Mouse (Mus musculus) bone marrow, adult 2 months (tissue): ENCODE results near the gene Gm11939. TPM values are rescaled to one million over a fixed set of nuclear protein-coding genes. Genes with fewer than 3 reads are reported as not detected.
A peak's percentile ranks its signal among the peaks of the same experiment; 100 is the strongest.

Source experiments
- H3K27ac ChIP-seq: fragments of 200-500 bp; 2 replicates; pipeline ENCODE4 v1.5.1; 2012; ENCODE audit warnings: low read depth, mild to moderate bottlenecking, control low read depth, inconsistent platforms, low read length; ENCODE audit not compliant: control insufficient read depth, poor library complexity, insufficient read depth
- H3K4me1 ChIP-seq: fragments of 200-500 bp; 2 replicates; pipeline ENCODE4 v1.6.1; 2011; ENCODE audit warnings: low read length; ENCODE audit not compliant: control insufficient read depth, insufficient read depth
- H3K4me3 ChIP-seq: fragments of 200-500 bp; replicated peaks from 2 replicates; pipeline ENCODE3; 2011; ENCODE audit warnings: mild to moderate bottlenecking, low read depth, low read length, control low read depth; ENCODE audit not compliant: control insufficient read depth
- CTCF ChIP-seq: fragments of 200-500 bp; IDR thresholded peaks from 2 replicates; pipeline ENCODE4 v1.5.1; 2011; ENCODE audit warnings: low read length, control low read depth; ENCODE audit not compliant: control insufficient read depth, insufficient read depth
- POLR2A ChIP-seq: fragments of 200-500 bp; IDR thresholded peaks from 2 replicates; pipeline ENCODE4 v1.6.1; 2011; ENCODE audit warnings: low read depth, mild to moderate bottlenecking, control low read depth, low read length, borderline replicate concordance; ENCODE audit not compliant: control insufficient read depth
- WGBS: fragments of 180-500 bp; shearing (Covaris S2); methylation state at CpG from one replicate; pipeline ENCODE4 v1.1.7; 2018; 5-methylcytosine and 5-hydroxymethylcytosine counted together
- polyA plus RNA-seq: library from polyadenylated mRNA; stranded (reverse); fragments of >200 nt; gene quantifications from 2 replicates; pipeline ENCODE4 v1.2.4, GENCODE M21; 2011; ENCODE audit warnings: low replicate concordance; ENCODE audit not compliant: missing spikeins, insufficient read depth, insufficient read length

Gm11939 gene
- polyA plus RNA-seq, 1 experiment = not detected

DNA sequence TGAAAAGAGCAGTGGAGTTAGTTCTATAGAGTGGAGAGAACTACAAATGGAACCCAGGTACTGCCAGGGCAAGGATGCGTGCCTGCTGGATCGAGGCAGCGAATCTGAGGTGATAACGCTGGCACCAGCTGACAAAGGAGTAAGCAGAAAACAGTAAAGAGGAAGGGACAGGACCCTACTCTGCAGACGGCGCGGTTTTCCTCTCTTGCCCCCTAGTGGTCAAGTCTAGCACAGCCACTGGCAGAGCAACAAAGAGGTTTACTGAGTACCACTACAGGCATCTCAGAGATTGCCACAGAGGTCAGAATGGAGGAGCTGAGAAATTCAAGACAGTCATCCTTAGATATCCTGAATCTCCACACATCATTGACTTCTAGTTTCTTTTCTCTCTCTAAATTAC, 14.8 kb upstream of the Gm11939 start:
- TF ChIP-seq POLR2A (no peak), CTCF (peak; percentile 45; the same call in 1 of the 2 replicates)
- Histone ChIP-seq H3K4me3 (no peak overlapping the region), H3K27ac (no peak overlapping the region)

DNA sequence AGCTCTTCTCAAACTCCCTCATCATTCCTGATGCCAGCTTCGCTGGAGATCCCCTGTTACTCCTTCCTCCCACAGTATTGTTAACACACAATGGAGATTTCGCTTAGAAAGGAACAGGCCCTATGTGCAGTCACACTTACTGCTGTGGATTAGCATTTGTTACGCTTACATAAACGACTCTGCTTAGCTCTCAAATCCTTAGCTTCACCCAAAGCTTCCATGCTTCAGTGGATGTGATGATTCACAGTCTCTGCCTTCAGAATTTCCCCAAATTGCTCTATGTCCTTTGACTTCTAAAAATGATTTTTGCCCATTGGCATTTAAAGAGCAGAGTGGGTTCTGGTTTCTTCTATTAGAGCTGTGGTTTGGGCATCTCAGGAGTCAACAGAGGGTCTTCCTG, 13.9 kb upstream of the Gm11939 start:
- no peak overlapping the region for H3K27ac ChIP-seq
- H3K4me3 ChIP-seq = no peak overlapping the region
- TF ChIP-seq CTCF (no peak), POLR2A (no peak)
- WGBS = 61% methylated on average over 4 of the region's 4 CpGs
- H3K4me1 ChIP-seq = no peaks in the 10 kb centered on the region; the same call in 1 of the 2 replicates

More for the DNA sequence above, 14.8 kb upstream of the Gm11939 start:
- H3K4me1 ChIP-seq = no peaks in the 10 kb centered on the region; the same call in 1 of the 2 replicates
- WGBS = under 1% methylated on average over 7 of the region's 7 CpGs

DNA sequence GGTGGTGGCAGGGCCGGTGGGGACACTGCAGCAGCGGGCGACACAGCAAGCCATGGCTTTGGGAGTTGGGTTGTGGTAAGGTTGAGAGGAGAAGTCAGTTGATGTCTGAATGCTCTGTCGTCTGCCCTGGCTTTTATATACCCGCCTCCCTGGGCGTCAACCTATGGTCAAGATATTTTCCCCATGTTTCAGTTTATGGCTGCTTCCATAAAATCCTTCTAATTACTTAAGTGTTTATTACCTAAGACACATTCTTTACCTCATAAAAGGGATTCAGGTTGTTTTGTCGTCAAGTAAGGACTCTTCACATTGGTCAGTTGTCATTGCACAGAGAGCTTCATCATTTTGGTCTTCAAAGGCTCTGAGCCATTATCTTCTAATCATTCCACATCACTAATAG, 7.3 kb upstream of the Gm11939 start, which contains the start of gene Krtap3-1:
Gene Krtap3-1 (minus strand): TSS at position 101 of the 400 bp plus-strand sequence.
- Histone ChIP-seq H3K27ac (no peak within 1 kb of the TSS), H3K4me3 (no peak within 1 kb of the TSS), H3K4me1 (no peaks in the 10 kb centered on the region; the same call in 1 of the 2 replicates)
- WGBS = 81% methylated on average over 7 of the region's 7 CpGs
- TF ChIP-seq POLR2A (no peak), CTCF (no peak)

DNA sequence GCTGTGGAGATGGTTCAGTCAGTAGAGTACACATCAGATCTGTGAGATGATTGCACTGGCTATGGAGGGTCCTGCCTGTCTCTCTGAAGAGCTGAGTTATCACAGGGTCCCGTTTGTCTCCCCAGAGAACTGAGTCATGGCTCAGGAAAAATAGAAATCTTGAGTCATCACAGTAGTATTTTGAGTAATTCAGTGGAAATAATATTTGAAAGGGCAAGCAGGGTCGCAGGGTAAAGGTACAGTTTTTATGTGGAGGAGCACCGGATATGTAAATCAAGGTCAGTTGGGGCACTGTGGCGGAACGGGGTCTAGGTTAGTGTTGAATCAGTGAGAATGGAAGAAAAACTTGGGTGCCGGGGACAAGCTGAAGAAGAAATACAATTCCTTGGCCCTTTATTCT, 3.3 kb upstream of the Gm11939 start:
- Histone ChIP-seq H3K27ac (no peak overlapping the region), H3K4me1 (no peaks in the 10 kb centered on the region), H3K4me3 (no peak overlapping the region)
- TF ChIP-seq POLR2A (no peak), CTCF (no peak)
- WGBS = 73% methylated on average over 6 of the region's 6 CpGs

DNA sequence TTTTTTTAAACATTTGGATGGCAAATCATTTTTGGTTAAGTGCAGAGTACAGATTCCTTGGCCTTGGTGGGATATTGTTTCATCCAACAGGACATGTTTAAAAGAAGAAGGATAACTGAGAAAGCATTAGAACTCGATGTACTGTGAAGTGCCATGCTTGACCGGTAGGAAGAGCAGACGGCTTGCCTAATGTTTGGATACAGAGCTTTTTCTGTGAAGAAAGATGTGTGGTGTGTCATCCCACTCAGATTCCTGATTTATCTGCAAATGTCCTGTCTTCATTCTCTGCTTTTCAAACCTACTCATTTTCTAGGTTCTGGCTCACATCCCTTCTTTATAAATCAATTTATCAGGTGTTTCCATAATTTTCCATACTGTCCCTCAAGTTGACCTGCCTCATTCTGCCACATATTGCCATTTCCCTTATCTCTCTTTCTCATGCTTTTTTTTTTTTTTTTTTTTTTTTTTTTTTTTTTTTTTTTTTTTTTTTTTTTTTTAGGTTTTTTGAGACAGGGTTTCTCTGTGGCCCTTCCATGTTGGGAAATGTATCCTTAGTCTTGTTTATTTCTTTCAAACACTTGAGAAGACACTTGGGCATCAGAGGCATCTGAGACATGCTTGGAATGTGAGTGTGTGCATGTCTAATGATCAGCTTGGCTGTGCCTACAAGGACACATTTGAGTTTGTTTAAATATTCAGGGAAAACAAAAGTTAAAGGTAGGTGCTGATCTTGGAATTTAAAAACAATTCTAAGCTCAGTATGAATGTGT, 1.1 kb downstream of the Gm11939 start:
- Histone ChIP-seq H3K27ac (no peak overlapping the region), H3K4me1 (no peaks in the 10 kb centered on the region), H3K4me3 (no peak overlapping the region)
- TF ChIP-seq POLR2A (no peak), CTCF (no peak)
- 89% methylated on average over 3 of the region's 3 CpGs for WGBS

DNA sequence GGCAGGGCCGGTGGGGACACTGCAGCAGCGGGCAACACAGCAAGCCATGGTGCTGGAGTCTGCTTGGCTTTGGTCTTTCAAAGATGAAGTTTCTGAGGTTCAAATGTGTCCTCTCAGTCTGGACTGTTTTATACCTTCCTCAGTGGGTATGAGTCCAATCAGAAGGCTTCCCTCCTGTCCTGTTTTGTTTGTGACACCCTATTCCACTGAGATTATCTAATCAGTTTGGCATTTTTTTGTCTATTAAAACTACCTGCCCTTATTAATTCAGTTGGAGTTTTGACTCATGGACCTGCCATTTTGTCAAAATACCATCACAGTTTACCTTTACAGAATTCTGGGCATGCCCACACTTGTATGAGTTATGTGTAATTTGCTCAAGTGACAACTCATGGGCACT, 2.5 kb downstream of the Gm11939 start, which contains the start of gene Krtap3-2:
Gene Krtap3-2 (minus strand): TSS at position 101 of the 400 bp plus-strand sequence.
- no peak within 1 kb of the TSS for H3K4me3 ChIP-seq
- TF ChIP-seq POLR2A (no peak), CTCF (no peak)
- no peak within 1 kb of the TSS for H3K27ac ChIP-seq
- no peaks in the 10 kb centered on the region for H3K4me1 ChIP-seq
- 52% methylated on average over 2 of the region's 2 CpGs for WGBS

DNA sequence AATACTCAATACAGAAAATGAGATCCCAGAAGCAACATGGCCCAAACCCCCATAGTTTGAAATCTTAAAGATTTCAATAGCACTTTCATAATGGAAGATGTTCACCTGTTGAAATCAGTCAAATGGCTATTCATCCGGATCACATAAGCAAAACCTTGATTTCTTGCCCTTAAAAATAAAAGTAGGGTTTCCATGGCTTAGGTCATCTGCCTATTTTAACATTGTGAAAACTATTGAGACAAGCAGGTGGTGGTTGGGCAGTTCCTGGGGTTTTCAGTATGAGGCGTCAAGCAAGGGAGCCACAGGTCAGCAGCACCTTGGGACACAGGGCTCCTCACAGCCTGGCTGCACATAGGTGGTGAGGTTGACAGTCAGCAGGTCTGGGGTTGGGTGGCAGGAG, 3.1 kb downstream of the Gm11939 start:
- H3K27ac ChIP-seq = no peak overlapping the region
- no peaks in the 10 kb centered on the region for H3K4me1 ChIP-seq
- WGBS = 77% methylated on average over 2 of the region's 2 CpGs
- H3K4me3 ChIP-seq = no peak overlapping the region
- no peak for TF ChIP-seq CTCF
- TF ChIP-seq POLR2A = no peak

DNA sequence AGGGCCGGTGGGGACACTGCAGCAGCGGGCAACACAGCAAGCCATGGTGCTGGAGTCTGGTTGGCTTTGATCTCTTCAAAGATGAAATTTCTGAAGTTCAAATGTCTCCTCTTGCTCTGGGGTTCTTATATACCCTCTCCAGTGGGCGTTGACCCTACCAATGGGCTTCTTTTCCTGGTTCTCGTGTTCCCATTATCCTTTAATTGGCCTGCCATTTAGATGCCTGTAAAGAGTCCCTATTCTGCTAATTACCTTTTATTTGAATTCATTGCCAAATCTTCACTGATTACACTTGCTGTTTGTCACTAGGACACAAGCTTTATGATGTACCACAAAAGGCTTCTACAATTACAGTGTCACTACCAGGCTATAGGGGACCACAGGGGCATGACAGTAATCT, 8.5 kb downstream of the Gm11939 start, which contains the start of gene Krtap3-3:
Gene Krtap3-3 (minus strand): TSS at position 101 of the 400 bp plus-strand sequence.
- no peak for TF ChIP-seq CTCF
- no peak for TF ChIP-seq POLR2A
- Histone ChIP-seq H3K4me3 (no peak within 1 kb of the TSS), H3K27ac (no peak within 1 kb of the TSS), H3K4me1 (no peaks in the 10 kb centered on the region)
- WGBS = 48% methylated on average over 4 of the region's 4 CpGs

DNA sequence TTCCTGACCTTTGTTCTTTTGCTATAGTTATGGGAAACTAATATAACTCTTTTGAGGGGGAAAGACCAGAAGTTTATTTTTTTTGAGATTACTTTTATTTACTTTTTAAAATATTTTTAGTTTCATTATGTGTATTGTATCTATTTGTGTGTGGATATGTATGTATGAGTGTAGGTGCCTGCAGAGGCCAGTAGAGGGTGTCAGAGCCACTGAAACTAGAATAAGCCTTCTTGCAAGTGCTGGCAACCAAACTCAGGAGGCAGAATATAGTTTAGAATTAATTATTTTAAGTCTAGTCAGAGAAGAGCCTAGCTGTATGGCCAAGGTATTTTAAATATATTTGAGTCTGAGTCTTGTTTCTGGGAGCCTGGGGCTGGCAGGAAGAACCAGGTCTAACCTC, 11.4 kb downstream of the Gm11939 start:
- H3K27ac ChIP-seq = no peak overlapping the region
- H3K4me3 ChIP-seq = no peak overlapping the region
- H3K4me1 ChIP-seq = no peaks in the 10 kb centered on the region
- TF ChIP-seq POLR2A = no peak
